9 mouse cellular contexts compared by ENCODE assay signal in genomic region chr7:43873237-43873636, GRCm38 (mm10). TPM values are rescaled to one million over a fixed set of nuclear protein-coding genes. Genes with fewer than 3 reads are reported as not detected.
DNase-seq lines count a peak whose midpoint lies in the region; ATAC-seq and TF ChIP-seq lines count a peak whose summit lies in the region.
"Had no signal": no experiment of that assay in that cellular context is flagged by ENCODE, and none has a peak within 500 bp of the region (broad histone marks: within the 10 kb centered on the region; RNA-seq: fewer than 3 reads in every experiment).

No protein-coding gene starts in this region.

- peak; percentile 85 for ATAC-seq in frontal cortex, adult (ENCODE audit: low TSS enrichment)
- peak; percentile 66; the same call in 1 of the 2 replicates for ATAC-seq in midbrain, embryonic 12.5 days (ENCODE audit: low FRiP score, low read depth)

- no peaks in the 10 kb centered on the region for H3K36me3 ChIP-seq in heart, adult 2 months (ENCODE audit: control insufficient read depth, insufficient read depth, low read length)
- no peaks in the 10 kb centered on the region for H3K36me3 ChIP-seq in midbrain, embryonic 12.5 days

- no peak overlapping the region for H3K27ac ChIP-seq in heart, adult 2 months
- H3K27ac ChIP-seq in left cerebral cortex, adult 2 months = no peak overlapping the region
- no peak overlapping the region for H3K27ac ChIP-seq in midbrain, embryonic 12.5 days (replicated peaks)

- WGBS in heart, adult 2 months = 8% methylated on average over 10 of the region's 10 CpGs
- WGBS in midbrain, embryonic 12.5 days = 6% methylated on average over 10 of the region's 10 CpGs

- no peaks in the 10 kb centered on the region for H3K4me1 ChIP-seq in heart, adult 2 months (ENCODE audit: control insufficient read depth, insufficient read depth, low read length)
- no peaks in the 10 kb centered on the region for H3K4me1 ChIP-seq in midbrain, embryonic 12.5 days

- no peak overlapping the region for H3K4me3 ChIP-seq in heart, adult 2 months
- H3K4me3 ChIP-seq in left cerebral cortex, adult 2 months = no peak overlapping the region
- H3K4me3 ChIP-seq in midbrain, embryonic 12.5 days = no peak overlapping the region
- H3K4me3 ChIP-seq: myocyte had no signal

- TF ChIP-seq CTCF in heart, adult 2 months (IDR thresholded peaks at IDR 0.05) = peak; percentile 78
- TF ChIP-seq CTCF in left cerebral cortex, adult 2 months (IDR thresholded peaks at IDR 0.05) = peak; percentile 84

- H3K9me3 ChIP-seq in midbrain, embryonic 12.5 days = no peaks in the 10 kb centered on the region

- H3K4me2 ChIP-seq in midbrain, embryonic 12.5 days (replicated peaks) = no peak overlapping the region

- TF ChIP-seq EP300 in heart, adult 2 months (IDR thresholded peaks at IDR 0.05; ENCODE audit: insufficient read depth, low read depth, low read length) = no peak

- intact Hi-C loops in heart, adult 2 months (cut with DNase I) = loop anchor here (1.0 to 2.0 kb wide), 2 partner anchors 22 to 48 kb away; no protein-coding TSS in a partner anchor
- intact Hi-C loops in heart, postnatal 25 days (cut with DNase I) = loop anchor here (1.0 kb wide), 1 partner anchor 21 kb away; no protein-coding TSS in a partner anchor
- intact Hi-C loops in left cerebral cortex, adult 2 months (cut with DNase I) = loop anchor here (5.0 kb wide), 1 partner anchor 81 kb away; the partner anchor contains the start of gene Klk9

- TF ChIP-seq POLR2A in heart, adult 2 months (IDR thresholded peaks at IDR 0.05; ENCODE audit: insufficient read depth, low read depth, low read length) = no peak

- peak; percentile 26 to 61 for DNase-seq in heart, adult 2 months
- DNase-seq in heart, postnatal 25 days (ENCODE audit: low spot score) = no peak
- DNase-seq in c-Kit-positive CD71-positive TER-119-negative erythroid progenitor cells, embryonic 14.5 days (ENCODE audit: low read depth) = peak; percentile 15
- DNase-seq in induced T-regulatory cell, adult 2 months (ENCODE audit: low read depth) = peak; percentile 52
- DNase-seq in left cerebral cortex, adult 2 months (ENCODE audit: extremely low spot score in 1 of 2, low spot score in 2 of 2) = peak; percentile 54 to 74
- peak; percentile 6 for DNase-seq in telencephalon, adult 2 months (ENCODE audit: low read depth, low spot score)

- no peaks in the 10 kb centered on the region for H3K79me2 ChIP-seq in heart, adult 2 months (replicated peaks; ENCODE audit: control insufficient read depth, insufficient read depth, low read length)

- no peaks in the 10 kb centered on the region; the same call in 1 of the 2 replicates for H3K27me3 ChIP-seq in heart, adult 2 months (ENCODE audit: control insufficient read depth, insufficient read depth, low read length)
- H3K27me3 ChIP-seq in midbrain, embryonic 12.5 days = no peaks in the 10 kb centered on the region

- no peak overlapping the region for H3K9ac ChIP-seq in heart, adult 2 months (ENCODE audit: low read depth, low read length)
- no peak overlapping the region for H3K9ac ChIP-seq in midbrain, embryonic 12.5 days (replicated peaks)

RNA-seq across cellular contexts. Expression of gene Klk4, which starts 7.7 kb away (rescaled TPM):
- total RNA-seq in heart, adult 2 months (2021) = not detected
- not detected in 2 replicates for polyA plus RNA-seq in heart, adult 2 months (2012; rRNA removed)
- not detected for total RNA-seq in heart, postnatal 25 days (2021)
- total RNA-seq in left cerebral cortex, adult 2 months (2021) = not detected
- polyA plus RNA-seq in midbrain, embryonic 12.5 days (2016; fragmentation: Nextera tagmentation; extraction: Ambion mirVana) = not detected in 2 replicates

RNA-seq across cellular contexts. Expression of gene Klk5, which starts 31.5 kb away (rescaled TPM):
- total RNA-seq in heart, adult 2 months (2021) = not detected
- not detected in 2 replicates for polyA plus RNA-seq in heart, adult 2 months (2012; rRNA removed)
- total RNA-seq in heart, postnatal 25 days (2021) = not detected
- total RNA-seq in left cerebral cortex, adult 2 months (2021) = not detected
- polyA plus RNA-seq in midbrain, embryonic 12.5 days (2016; fragmentation: Nextera tagmentation; extraction: Ambion mirVana) = 0.18 and 0.33 TPM in 2 replicates
- polyA plus RNA-seq: myocyte had no signal

RNA-seq across cellular contexts. Expression of gene Klk6, which starts 48.9 kb away (rescaled TPM):
- total RNA-seq in heart, adult 2 months (2021) = not detected
- polyA plus RNA-seq in heart, adult 2 months (2012; rRNA removed) = not detected in 2 replicates
- not detected for total RNA-seq in heart, postnatal 25 days (2021)
- 1 to 10 TPM in 1 of 2 experiments, not detected in 1; 2.0 TPM for total RNA-seq in left cerebral cortex, adult 2 months (2021)
- polyA plus RNA-seq in midbrain, embryonic 12.5 days (2016; fragmentation: Nextera tagmentation; extraction: Ambion mirVana) = not detected in 2 replicates
- polyA plus RNA-seq: myocyte had no signal
